Mouse (Mus musculus) midbrain, embryonic 16.5 days (tissue): ENCODE measurements at regions not wholly inside any gene's neighbourhood (a gene's known extent, or its start where the extent isn't known, plus 50 kb on each side); places are given as distances from the start of the nearest gene placed in this dataset.

Experiments
- ATAC-seq: fragments of 200-750 bp; cut with Nextera tagmentation; 2 replicates; pipeline ENCODE4 v1.8.0; 2017; ENCODE audit warnings: moderate TSS enrichment
- H3K27ac ChIP-seq: fragments of 300-500 bp; sonication (generic); 2 replicates; pipeline ENCODE4 v1.5.1; 2014; ENCODE audit warnings: mild to moderate bottlenecking, low read length, mixed read lengths
- H3K27me3 ChIP-seq: fragments of 300-500 bp; sonication (generic); 2 replicates; pipeline ENCODE4 v1.6.1; 2014; ENCODE audit warnings: low read depth, low read length, mixed read lengths; ENCODE audit not compliant: control insufficient read depth, insufficient read depth
- H3K36me3 ChIP-seq: fragments of 300-500 bp; sonication (generic); 2 replicates; pipeline ENCODE4 v1.6.1; 2014; ENCODE audit warnings: mild to moderate bottlenecking, low read length, moderate library complexity, mixed read lengths; ENCODE audit not compliant: control insufficient read depth, insufficient read depth
- H3K4me1 ChIP-seq: fragments of 300-500 bp; sonication (generic); 2 replicates; pipeline ENCODE4 v1.6.1; 2014; ENCODE audit warnings: mild to moderate bottlenecking, low read length, mixed read lengths; ENCODE audit not compliant: control insufficient read depth, insufficient read depth
- H3K4me2 ChIP-seq: fragments of 300-500 bp; sonication (generic); 2 replicates; pipeline ENCODE4 v1.6.1; 2014; ENCODE audit warnings: mild to moderate bottlenecking, low read length, mixed read lengths
- H3K4me3 ChIP-seq: fragments of 300-500 bp; sonication (generic); 2 replicates; pipeline ENCODE4 v1.5.1; 2014; ENCODE audit warnings: low read depth, mild to moderate bottlenecking, low read length, moderate library complexity, mixed read lengths
- H3K9ac ChIP-seq: fragments of 300-500 bp; sonication (generic); 2 replicates; pipeline ENCODE4 v1.6.1; 2014; ENCODE audit warnings: low read depth, low read length, mixed read lengths
- H3K9me3 ChIP-seq: fragments of 300-500 bp; sonication (generic); replicated peaks from 2 replicates; pipeline ENCODE4 v1.6.1; 2014; ENCODE audit warnings: mild to moderate bottlenecking, low read length, mixed read lengths; ENCODE audit not compliant: control insufficient read depth, poor library complexity, severe bottlenecking
- WGBS: fragments of 180-500 bp; shearing (Covaris S2); extraction: QIAGEN DNeasy Blood & Tissue Kit; methylation state at CpG from one replicate; pipeline ENCODE4 v1.1.7; 2014; 5-methylcytosine and 5-hydroxymethylcytosine counted together

GRCm38 (mm10) chr9:73275671-73276070, 162.4 kb downstream of the Rsl24d1 start:
- no peak overlapping the region for H3K27ac ChIP-seq

DNA sequence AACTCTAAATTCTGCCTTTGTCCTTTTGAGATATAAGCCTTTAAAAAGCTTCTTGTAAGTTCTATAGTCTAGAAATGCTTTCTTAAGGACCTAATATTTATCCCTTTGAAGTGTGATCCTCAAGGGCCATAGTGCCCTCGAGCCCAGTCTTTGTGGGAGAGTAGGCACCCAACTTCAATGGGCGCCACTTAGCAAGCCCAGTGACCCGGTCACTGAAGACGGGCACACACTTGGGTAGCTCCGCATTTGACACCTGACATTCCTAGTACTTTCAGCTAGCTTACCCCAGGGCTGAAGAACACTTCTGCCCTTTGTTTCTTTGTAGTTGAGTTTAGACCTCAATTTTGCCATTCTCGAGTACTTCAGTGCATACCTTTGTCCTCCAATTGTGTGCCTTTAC, 182.1 kb downstream of the Rsl24d1 start:
- 85% methylated on average over 6 of the region's 6 CpGs for WGBS
- Histone ChIP-seq H3K27me3 (no peaks in the 10 kb centered on the region), H3K4me1 (no peaks in the 10 kb centered on the region), H3K27ac (no peak overlapping the region), H3K36me3 (no peaks in the 10 kb centered on the region), H3K4me3 (no peak overlapping the region), H3K9me3 (no peaks in the 10 kb centered on the region), H3K4me2 (no peak overlapping the region), H3K9ac (no peak overlapping the region)
- ATAC-seq, result no peak

More at GRCm38 (mm10) chr9:73275671-73276070, 162.4 kb downstream of the Rsl24d1 start:
- no peak overlapping the region for H3K4me2 ChIP-seq
- 40% methylated on average over 2 of the region's 2 CpGs for WGBS
- H3K9ac ChIP-seq, result no peak overlapping the region
- H3K4me3 ChIP-seq, result no peak overlapping the region
- H3K36me3 ChIP-seq, result no peaks in the 10 kb centered on the region
- no peaks in the 10 kb centered on the region for H3K27me3 ChIP-seq
- no peaks in the 10 kb centered on the region for H3K9me3 ChIP-seq
- peaks cover 2% of the 10 kb centered on the region; the same call in 1 of the 2 replicates for H3K4me1 ChIP-seq
- no peak for ATAC-seq

DNA sequence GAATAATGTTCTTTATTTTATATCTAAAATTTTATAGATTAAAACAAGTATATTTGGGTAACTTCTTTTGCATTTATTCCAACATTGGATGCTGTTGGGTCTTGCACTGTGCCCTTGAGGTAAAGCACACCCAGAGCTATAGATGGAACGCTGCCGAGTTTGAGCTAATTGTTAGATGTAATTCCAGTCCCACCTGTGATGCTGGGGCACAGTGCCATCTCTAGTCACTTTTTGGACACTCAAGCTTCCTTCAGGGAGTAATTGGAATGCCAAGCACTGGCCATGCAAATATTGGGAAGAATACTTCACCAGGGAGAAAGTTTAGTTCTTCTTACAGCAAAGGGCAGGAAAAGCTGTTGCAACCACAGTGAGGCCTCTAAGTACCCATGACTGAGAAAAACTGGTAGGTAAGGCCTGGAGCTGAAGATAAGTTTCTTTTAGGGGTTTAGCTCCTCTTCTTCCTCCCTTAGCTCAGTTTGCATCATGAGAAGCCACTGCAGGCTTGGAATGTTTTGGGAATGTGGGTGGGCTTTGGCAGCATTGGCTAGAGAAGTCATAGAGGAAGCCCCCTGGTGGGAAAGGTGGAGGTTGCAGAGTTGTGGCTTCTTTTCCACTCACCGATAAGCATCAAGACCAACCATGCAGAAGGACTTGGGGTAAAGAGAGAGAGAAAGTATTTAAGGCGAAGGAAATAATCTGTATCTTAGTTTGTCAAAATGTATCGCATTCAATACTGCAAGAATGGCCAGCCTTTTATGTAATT, 189.1 kb downstream of the Rsl24d1 start:
- no peak overlapping the region for H3K27ac ChIP-seq
- no peak overlapping the region for H3K9ac ChIP-seq
- WGBS, result 90% methylated on average over 5 of the region's 5 CpGs
- no peaks in the 10 kb centered on the region for H3K36me3 ChIP-seq
- no peaks in the 10 kb centered on the region for H3K27me3 ChIP-seq
- no peak for ATAC-seq
- no peak overlapping the region for H3K4me2 ChIP-seq
- H3K4me3 ChIP-seq, result no peak overlapping the region
- no peaks in the 10 kb centered on the region for H3K9me3 ChIP-seq
- H3K4me1 ChIP-seq, result no peaks in the 10 kb centered on the region

DNA sequence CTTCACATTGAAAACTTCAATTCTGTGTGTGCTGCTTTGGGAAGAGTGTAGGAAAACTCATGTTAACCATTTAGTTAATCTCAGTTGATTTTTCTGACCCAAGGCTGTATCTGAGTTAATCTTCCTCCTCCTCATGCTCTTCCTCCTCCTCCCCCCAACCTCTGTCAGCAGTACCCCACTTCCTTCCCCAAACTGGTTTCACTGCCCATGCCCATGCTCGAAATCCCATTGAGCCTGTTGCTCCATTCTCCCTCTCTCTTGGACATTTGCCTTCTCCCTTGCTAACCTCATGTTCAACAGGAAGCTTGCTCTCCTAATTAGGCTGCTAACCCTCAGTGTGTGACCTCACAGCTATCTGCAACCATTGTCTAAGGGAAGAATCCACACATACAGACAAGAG, 203.8 kb downstream of the Rsl24d1 start:
- H3K9ac ChIP-seq, result no peak overlapping the region
- H3K4me1 ChIP-seq, result no peaks in the 10 kb centered on the region
- no peaks in the 10 kb centered on the region for H3K27me3 ChIP-seq
- no peak for ATAC-seq
- H3K9me3 ChIP-seq, result no peaks in the 10 kb centered on the region
- H3K36me3 ChIP-seq, result no peaks in the 10 kb centered on the region
- WGBS, result 74% methylated on average over 1 of the region's 1 CpGs
- H3K27ac ChIP-seq, result no peak overlapping the region
- H3K4me3 ChIP-seq, result no peak overlapping the region
- H3K4me2 ChIP-seq, result no peak overlapping the region

DNA sequence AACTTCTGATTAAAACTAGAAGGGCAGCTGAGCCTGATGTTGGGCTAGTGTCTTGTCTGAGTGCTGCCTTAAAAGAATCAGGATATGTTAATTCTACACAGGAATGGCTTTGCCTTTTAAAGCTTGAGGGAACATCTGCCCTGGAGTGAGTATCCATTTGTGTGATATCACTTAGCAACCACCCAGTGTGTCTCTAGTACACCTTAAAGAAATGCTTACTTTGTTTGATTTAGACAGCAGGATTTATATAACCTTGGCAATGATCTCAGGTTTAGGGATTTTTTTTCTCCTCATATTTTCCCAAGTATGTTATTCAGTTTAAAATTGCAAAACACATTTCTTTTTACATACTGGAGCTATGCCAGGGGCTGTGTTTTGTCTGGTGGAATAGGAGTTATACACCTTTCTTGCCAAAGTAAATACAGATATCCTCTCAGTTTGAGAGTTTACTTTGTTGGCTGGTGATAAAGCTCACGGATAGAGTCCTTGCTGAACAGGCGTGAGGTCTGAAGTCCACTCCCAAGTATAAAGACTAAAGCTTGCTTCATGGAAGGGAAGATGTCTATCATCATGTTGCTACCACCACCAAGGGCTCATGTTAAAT, 206.6 kb downstream of the Rsl24d1 start:
- no peak overlapping the region for H3K27ac ChIP-seq
- H3K36me3 ChIP-seq, result no peaks in the 10 kb centered on the region
- no peaks in the 10 kb centered on the region for H3K4me1 ChIP-seq
- no peak for ATAC-seq
- H3K9ac ChIP-seq, result no peak overlapping the region
- no peak overlapping the region for H3K4me2 ChIP-seq
- no peaks in the 10 kb centered on the region for H3K27me3 ChIP-seq
- H3K9me3 ChIP-seq, result no peaks in the 10 kb centered on the region
- H3K4me3 ChIP-seq, result no peak overlapping the region
- WGBS, result 83% methylated on average over 2 of the region's 2 CpGs

DNA sequence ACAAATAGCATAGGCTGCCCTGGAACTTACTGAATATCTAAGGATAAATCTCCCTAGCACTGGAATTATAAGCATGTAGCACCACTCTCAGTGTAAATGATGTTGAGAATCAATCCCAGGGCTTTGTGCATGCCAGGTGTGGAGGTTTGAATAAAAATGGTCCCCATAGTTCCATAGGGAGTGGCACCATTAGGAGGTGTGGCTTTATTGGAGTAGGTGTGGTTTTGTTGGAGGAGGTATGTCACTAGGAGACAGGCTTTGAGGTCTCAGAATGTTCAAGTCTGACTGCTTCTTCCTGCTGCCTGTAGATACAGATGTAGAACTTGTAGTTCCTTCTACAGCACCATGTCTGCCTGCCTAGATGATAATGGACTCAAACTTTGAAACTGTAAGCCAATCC, 217.8 kb downstream of the Rsl24d1 start:
- no peak overlapping the region for H3K4me2 ChIP-seq
- no peak overlapping the region for H3K4me3 ChIP-seq
- no peaks in the 10 kb centered on the region for H3K27me3 ChIP-seq
- H3K36me3 ChIP-seq, result no peaks in the 10 kb centered on the region
- no peak overlapping the region for H3K9ac ChIP-seq
- no peaks in the 10 kb centered on the region for H3K4me1 ChIP-seq
- no peak for ATAC-seq
- H3K27ac ChIP-seq, result no peak overlapping the region
- H3K9me3 ChIP-seq, result no peaks in the 10 kb centered on the region

- WGBS, result 84% methylated on average over 5 of the region's 5 CpGs
- no peaks in the 10 kb centered on the region for H3K27me3 ChIP-seq
- H3K4me2 ChIP-seq, result no peak overlapping the region
- no peaks in the 10 kb centered on the region for H3K4me1 ChIP-seq
- no peak overlapping the region for H3K9ac ChIP-seq
- no peaks in the 10 kb centered on the region for H3K9me3 ChIP-seq
- no peak overlapping the region for H3K27ac ChIP-seq
- no peaks in the 10 kb centered on the region for H3K36me3 ChIP-seq
- H3K4me3 ChIP-seq, result no peak overlapping the region
- ATAC-seq, result no peak
Measured at GRCm38 (mm10) chr9:73336039-73336438, 222.8 kb downstream of the Rsl24d1 start.

- H3K27ac ChIP-seq, result no peak overlapping the region
- H3K4me2 ChIP-seq, result no peak overlapping the region
- no peaks in the 10 kb centered on the region for H3K36me3 ChIP-seq
- H3K4me1 ChIP-seq, result no peaks in the 10 kb centered on the region
- 87% methylated on average over 2 of the region's 2 CpGs for WGBS
- no peak for ATAC-seq
- no peaks in the 10 kb centered on the region for H3K27me3 ChIP-seq
- H3K9me3 ChIP-seq, result 0 out of 2 replicates have a peak, but pooled peaks cover 2% of the 10 kb centered on the region
- H3K9ac ChIP-seq, result no peak overlapping the region
- no peak overlapping the region for H3K4me3 ChIP-seq
Measured at GRCm38 (mm10) chr9:73337045-73337740, 224.0 kb downstream of the Rsl24d1 start.

DNA sequence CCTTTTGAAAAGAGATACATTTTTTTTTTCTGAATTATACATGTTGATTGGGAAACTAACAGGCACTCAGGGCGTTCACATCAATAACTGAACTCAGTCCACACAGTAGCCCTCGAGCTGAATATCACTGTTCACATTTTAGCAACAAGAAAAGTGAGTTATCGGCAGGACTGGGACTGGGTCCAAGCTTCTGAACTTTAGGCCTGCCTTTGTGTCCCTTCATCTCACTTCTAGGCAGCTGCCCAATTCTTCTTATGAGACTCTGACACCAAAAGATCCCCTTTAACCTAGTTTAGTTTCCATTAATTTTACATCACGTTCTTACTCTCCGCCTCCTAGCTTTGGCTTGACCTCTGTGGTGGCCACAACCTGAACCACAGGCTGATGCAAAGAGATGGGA, 242.7 kb downstream of the Rsl24d1 start:
- Histone ChIP-seq H3K9ac (no peak overlapping the region), H3K9me3 (no peaks in the 10 kb centered on the region)
- WGBS, result 79% methylated on average over 5 of the region's 5 CpGs

More for the DNA sequence above, 242.7 kb downstream of the Rsl24d1 start:
- Histone ChIP-seq H3K36me3 (no peaks in the 10 kb centered on the region), H3K4me2 (no peak overlapping the region), H3K4me1 (no peaks in the 10 kb centered on the region), H3K4me3 (no peak overlapping the region), H3K27ac (no peak overlapping the region), H3K27me3 (no peaks in the 10 kb centered on the region)
- ATAC-seq, result no peak
